13 mouse cellular contexts compared by ENCODE assay signal in the genomic region with DNA sequence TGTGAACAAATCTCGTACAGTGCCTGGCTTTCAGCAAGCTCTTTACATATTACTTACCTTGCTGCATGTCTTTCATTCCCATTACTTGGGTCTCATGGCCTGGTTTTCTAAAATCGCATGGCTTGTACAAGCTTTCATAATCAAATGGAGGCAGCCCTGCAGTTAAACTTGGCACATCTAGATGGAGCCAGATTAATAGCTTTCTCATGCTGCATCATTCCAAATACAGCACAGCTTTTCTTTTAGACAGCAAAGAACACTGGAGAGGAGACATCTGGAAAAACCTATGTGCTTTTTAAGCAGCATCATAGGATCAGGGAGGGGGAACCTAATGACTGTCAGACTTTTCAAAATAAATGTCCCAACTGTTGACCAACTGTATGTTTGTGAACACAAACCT. TPM values are rescaled to one million over a fixed set of nuclear protein-coding genes. Genes with fewer than 3 reads are reported as not detected.
A peak's percentile ranks its signal among the peaks of the same experiment; 100 is the strongest.
DNase-seq lines count a peak whose midpoint lies in the region; ATAC-seq and TF ChIP-seq lines count a peak whose summit lies in the region.
"Had no signal": no experiment of that assay in that cellular context is flagged by ENCODE, and none has a peak within 500 bp of the region (broad histone marks: within the 10 kb centered on the region; RNA-seq: fewer than 3 reads in every experiment).

No protein-coding gene starts in this region.

- H3K4me3 ChIP-seq in left cerebral cortex, adult 2 months = no peak overlapping the region
- H3K4me3 ChIP-seq in CH12.LX (replicated peaks in 1 of 3; ENCODE audit: low read depth in 2 of 3, low read length in 2 of 3, poor library complexity in 1 of 3) = no peak overlapping the region
- H3K4me3 ChIP-seq: embryonic facial prominence, embryonic 13.5 days; limb, embryonic 13.5 days; midbrain, embryonic 10.5 days; stomach, embryonic 15.5 days had no signal

- POLR2A ChIA-PET in Patski (lab: Charles Lee) = no interaction called here

- CTCF ChIA-PET in Patski (lab: Charles Lee) = no interaction called here

- H3K4me1 ChIP-seq in CH12.LX (ENCODE audit: control insufficient read depth in 1 of 2, insufficient read depth in 2 of 2) = no peaks in the 10 kb centered on the region
- H3K4me1 ChIP-seq: embryonic facial prominence, embryonic 13.5 days; limb, embryonic 13.5 days; midbrain, embryonic 10.5 days; stomach, embryonic 15.5 days had no signal

- dilution Hi-C loops in CH12.LX (cut with MboI; ENCODE audit: extremely low pct_ligation_motif_present, extremely low pct_unique_long_range_greater_than_20kb, low sequenced_read_pairs) = no loop called here

- no peak for ATAC-seq in Patski

- H3K36me3 ChIP-seq in CH12.LX (replicated peaks in 1 of 2; ENCODE audit: control insufficient read depth in 1 of 2, insufficient read depth in 1 of 2, low read length in 1 of 2) = no peaks in the 10 kb centered on the region
- H3K36me3 ChIP-seq: embryonic facial prominence, embryonic 13.5 days; limb, embryonic 13.5 days; midbrain, embryonic 10.5 days; stomach, embryonic 15.5 days had no signal

- H3K4me2 ChIP-seq in CH12.LX (ENCODE audit: insufficient read depth, low read depth, poor library complexity, severe bottlenecking) = no peak overlapping the region
- H3K4me2 ChIP-seq: embryonic facial prominence, embryonic 13.5 days; limb, embryonic 13.5 days; stomach, embryonic 15.5 days had no signal

- H3K27ac ChIP-seq in left cerebral cortex, adult 2 months = no peak overlapping the region
- H3K27ac ChIP-seq in CH12.LX (ENCODE audit: insufficient read depth, low read depth) = no peak overlapping the region
- H3K27ac ChIP-seq: embryonic facial prominence, embryonic 13.5 days; limb, embryonic 13.5 days; midbrain, embryonic 10.5 days; stomach, embryonic 15.5 days had no signal

- no peaks in the 10 kb centered on the region for H3K79me2 ChIP-seq in CH12.LX (replicated peaks; ENCODE audit: control insufficient read depth, extremely low read depth, insufficient read depth, poor library complexity, severe bottlenecking)

- peak; percentile 83 for DNase-seq in heart, adult 11 months
- DNase-seq in heart, adult 8-10 months (ENCODE audit: low spot score) = no peak
- peak in 1 of 2 experiments; percentile 15 for DNase-seq in left cerebral cortex, adult 2 months (ENCODE audit: extremely low spot score in 1 of 2, low spot score in 2 of 2)
- no peak for DNase-seq in left cerebral cortex, adult 18-20 months (ENCODE audit: low spot score in 2 of 2)
- no peak for DNase-seq in CH12.LX (ENCODE audit: extremely low read depth)
- DNase-seq in Patski (ENCODE audit: low read depth, low spot score) = no peak
- no peak for DNase-seq in ovary, adult 18-20 months (ENCODE audit: low spot score)
- no peak for DNase-seq in ovary, postnatal 36 days (ENCODE audit: low spot score)

- no peak for TF ChIP-seq EP300 in CH12.LX (IDR thresholded peaks at IDR 0.05; ENCODE audit: low read length)

- intact Hi-C loops in left cerebral cortex, adult 2 months (cut with DNase I) = no loop called here

- no peak for TF ChIP-seq POLR2A in CH12.LX (IDR thresholded peaks at IDR 0.05; ENCODE audit: low read depth, low read length)

- TF ChIP-seq RAD21 in CH12.LX (IDR thresholded peaks at IDR 0.05; ENCODE audit: low read depth, low read length) = peak; percentile 34

- H3K9ac ChIP-seq in CH12.LX (ENCODE audit: insufficient read depth, low read depth) = no peak overlapping the region
- H3K9ac ChIP-seq: embryonic facial prominence, embryonic 13.5 days; limb, embryonic 13.5 days; stomach, embryonic 15.5 days had no signal

- H3K27me3 ChIP-seq in CH12.LX (replicated peaks) (no peaks in the 10 kb centered on the region), Patski (peaks cover 43% of the 10 kb centered on the region)
- H3K27me3 ChIP-seq: embryonic facial prominence, embryonic 13.5 days; limb, embryonic 13.5 days; stomach, embryonic 15.5 days had no signal

- in situ Hi-C loops in CH12.LX (cut with MboI; ENCODE audit: low pct_ligation_motif_present, low pct_unique_long_range_greater_than_20kb, low sequenced_read_pairs) = no loop called here
- in situ Hi-C loops in Patski (cut with MboI; ENCODE audit: low pct_unique_long_range_greater_than_20kb) = no loop called here

- no peaks in the 10 kb centered on the region for H3K9me3 ChIP-seq in CH12.LX (replicated peaks; ENCODE audit: low read length)
- H3K9me3 ChIP-seq: embryonic facial prominence, embryonic 13.5 days; limb, embryonic 13.5 days; midbrain, embryonic 10.5 days; stomach, embryonic 15.5 days had no signal

- TF ChIP-seq CTCF in left cerebral cortex, adult 2 months (IDR thresholded peaks at IDR 0.05) = peak; percentile 53
- TF ChIP-seq CTCF in CH12.LX (conservative IDR thresholded peaks at IDR 0.05 in 1 of 2, IDR thresholded peaks at IDR 0.05 in 1 of 2; ENCODE audit: low read depth in 2 of 2, low read length in 2 of 2) (peak in 1 of 2 experiments; percentile 36; a peak in 2 of 4 replicates), Patski (IDR thresholded peaks at IDR 0.05) (peak; percentile 34)

TF ChIP-seq in CH12.LX, 34 proteins besides CTCF, POLR2A, EP300 and RAD21:
- TF ChIP-seq NELFE (IDR thresholded peaks at IDR 0.05; ENCODE audit: low read depth, low read length) (no peak), MAX (IDR thresholded peaks at IDR 0.05; ENCODE audit: low read length) (no peak), ZKSCAN1 (IDR thresholded peaks at IDR 0.05; ENCODE audit: borderline replicate concordance, low read depth, low read length) (no peak), SIN3A (IDR thresholded peaks at IDR 0.05; ENCODE audit: low read length) (no peak), BHLHE40 (IDR thresholded peaks at IDR 0.05; ENCODE audit: low read depth, low read length) (no peak)

RNA-seq across cellular contexts. Expression of a gene that starts 16.3 kb away (rescaled TPM):
- 1 to 10 TPM; 2.3 to 4.7 (median 3.3) TPM for total RNA-seq in heart, adult 8-10 months (2022)
- total RNA-seq in left cerebral cortex, adult 2 months (2021) = 10 to 100 TPM; 19.6 to 21.0 TPM
- total RNA-seq in left cerebral cortex, adult 18-20 months (2021) = 10 to 100 TPM; 18.1 to 20.5 TPM
- total RNA-seq in CH12.LX (2012; rRNA removed) = 3.6 and 4.8 TPM in 2 replicates
- total RNA-seq in CH12.LX (2014; rRNA removed) = 7.1 and 8.2 TPM in 2 replicates
- 5.9 TPM in 2 replicates for polyA plus RNA-seq in CH12.LX (2012; ENCODE audit: insufficient read length, low read depth)
- polyA plus RNA-seq in Patski (2021) = 16.4 TPM
- total RNA-seq: MEL had no signal

RNA-seq across cellular contexts. Expression of a gene that starts 19.1 kb away (rescaled TPM):
- under 1 TPM in 1 of 4 experiments, not detected in 3; 0.11 TPM for total RNA-seq in heart, adult 8-10 months (2022)
- not detected for total RNA-seq in left cerebral cortex, adult 2 months (2021)
- total RNA-seq in left cerebral cortex, adult 18-20 months (2021) = not detected
- total RNA-seq in CH12.LX (2012; rRNA removed) (not detected in 2 replicates), CH12.LX (2014; rRNA removed) (0.12 TPM in 2 replicates)
- polyA plus RNA-seq in CH12.LX (2012; ENCODE audit: insufficient read length, low read depth) (not detected in 2 replicates), Patski (2021) (not detected)
- total RNA-seq: MEL had no signal
- polyA plus RNA-seq: embryonic facial prominence, embryonic 13.5 days; limb, embryonic 13.5 days; midbrain, embryonic 10.5 days had no signal
